Mouse (Mus musculus) frontal cortex, postnatal 36 days (tissue): ENCODE measurements around the gene Col1a2.

Experiments
- DNase-seq, 2 experiments: peaks; one replicate each; pipeline ENCODE4 v3.0.0; 2022; ENCODE audit warnings: low spot score in 2 of 2

Gene Col1a2

DNA sequence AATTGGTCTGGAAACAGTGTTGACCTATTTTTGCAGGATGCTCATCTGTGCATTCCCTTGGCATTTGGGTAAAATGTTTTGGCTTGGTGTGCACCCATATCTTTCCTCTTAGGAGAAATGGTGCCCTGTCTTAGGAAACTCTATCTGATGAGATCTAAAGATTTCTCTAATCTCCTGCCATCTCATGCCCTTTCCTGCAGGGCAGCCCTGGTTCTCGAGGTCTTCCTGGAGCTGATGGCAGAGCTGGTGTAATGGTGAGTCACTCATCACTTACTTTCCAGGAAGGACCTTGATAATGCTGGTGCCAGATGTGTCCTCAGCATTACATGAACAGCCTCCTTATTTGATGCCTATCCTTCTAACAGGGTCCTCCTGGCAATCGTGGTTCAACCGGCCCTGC, 16.4 kb downstream of the Col1a2 start:
- DNase-seq = no peak

- DNase-seq = no peak
Observed at GRCm38 (mm10) chr6:4528439-4528838, 23.8 kb downstream of the Col1a2 start.

DNA sequence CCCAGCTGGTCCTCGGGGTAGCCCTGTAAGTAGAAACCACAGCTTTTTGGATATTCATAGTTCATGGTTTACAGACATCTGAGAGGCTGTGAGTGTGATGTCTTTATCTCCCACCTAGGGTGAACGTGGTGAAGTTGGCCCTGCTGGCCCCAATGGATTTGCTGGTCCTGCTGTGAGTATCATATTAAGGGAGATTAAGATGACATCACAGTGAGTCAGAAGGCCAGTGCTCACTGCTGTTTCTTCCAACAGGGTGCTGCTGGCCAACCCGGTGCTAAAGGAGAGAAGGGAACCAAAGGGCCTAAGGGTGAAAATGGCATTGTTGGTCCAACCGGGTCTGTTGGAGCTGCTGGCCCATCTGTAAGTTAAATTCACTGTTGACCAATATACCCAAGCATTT, 26.4 kb downstream of the Col1a2 start:
- DNase-seq = no peak

GRCm38 (mm10) chr6:4532898-4533297, 28.3 kb downstream of the Col1a2 start:
- no peak for DNase-seq

DNA sequence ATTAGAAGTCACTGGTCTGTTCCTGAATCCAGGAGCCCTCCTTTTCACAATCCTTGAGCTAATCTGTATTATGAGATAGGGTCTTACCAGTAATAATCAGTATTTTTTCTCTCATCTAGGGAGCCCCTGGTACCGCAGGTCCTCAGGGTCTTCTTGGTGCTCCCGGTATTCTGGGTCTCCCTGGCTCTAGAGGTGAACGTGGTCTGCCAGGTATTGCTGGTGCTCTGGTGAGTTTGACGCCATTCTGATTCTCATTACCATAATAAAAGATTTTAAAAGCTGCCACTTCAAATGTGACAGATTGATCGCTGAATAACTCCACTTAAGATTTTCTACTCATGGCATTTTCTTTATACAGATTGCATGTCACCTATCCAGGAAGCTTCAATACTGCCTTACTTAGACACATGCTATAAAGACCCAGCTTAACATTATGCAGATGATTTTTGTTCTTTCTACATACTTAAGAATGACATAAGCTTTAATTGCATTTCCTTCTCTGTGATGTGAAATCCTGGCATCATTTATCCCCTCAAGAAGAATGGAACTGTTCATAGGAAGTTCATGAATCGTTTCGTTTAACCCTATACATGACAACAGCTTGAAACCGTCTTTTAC, 30.0 kb downstream of the Col1a2 start:
- DNase-seq = no peak

- DNase-seq = no peak
Observed at GRCm38 (mm10) chr6:4541926-4542715, 37.5 kb downstream of the Col1a2 start.

DNA sequence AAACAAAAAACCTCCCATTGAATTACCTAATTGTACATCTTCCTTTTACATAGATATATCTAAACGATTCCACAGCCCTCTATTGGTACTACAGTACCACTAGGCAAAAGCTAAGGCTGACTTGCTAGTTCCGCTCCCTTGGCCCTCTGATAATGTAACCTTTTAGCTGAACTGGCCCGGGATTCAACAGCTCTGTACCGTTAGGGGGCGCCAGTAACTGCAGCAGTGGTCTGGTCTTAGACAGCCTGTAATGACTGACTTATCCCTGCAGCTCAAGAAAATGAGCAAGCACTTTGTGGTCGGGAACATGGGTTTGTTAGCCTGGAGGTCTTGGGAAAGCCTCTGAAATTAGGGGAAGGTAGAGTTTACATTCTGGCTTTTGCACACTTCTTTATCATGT, 39.9 kb downstream of the Col1a2 start:
- DNase-seq = no peak

GRCm38 (mm10) chr6:4545727-4546126, 41.1 kb downstream of the Col1a2 start:
- DNase-seq = peak; percentile 15 to 46

- DNase-seq = no peak
Observed at GRCm38 (mm10) chr6:4548894-4549293, 44.3 kb downstream of the Col1a2 start.

- DNase-seq = no peak
Observed at GRCm38 (mm10) chr6:4549846-4550548, 45.4 kb downstream of the Col1a2 start.

GRCm38 (mm10) chr6:4550549-4550915, 45.9 kb downstream of the Col1a2 start:
- no peak for DNase-seq

- no peak for DNase-seq
Observed at GRCm38 (mm10) chr6:4555366-4555765, 50.8 kb downstream of the Col1a2 start.

DNA sequence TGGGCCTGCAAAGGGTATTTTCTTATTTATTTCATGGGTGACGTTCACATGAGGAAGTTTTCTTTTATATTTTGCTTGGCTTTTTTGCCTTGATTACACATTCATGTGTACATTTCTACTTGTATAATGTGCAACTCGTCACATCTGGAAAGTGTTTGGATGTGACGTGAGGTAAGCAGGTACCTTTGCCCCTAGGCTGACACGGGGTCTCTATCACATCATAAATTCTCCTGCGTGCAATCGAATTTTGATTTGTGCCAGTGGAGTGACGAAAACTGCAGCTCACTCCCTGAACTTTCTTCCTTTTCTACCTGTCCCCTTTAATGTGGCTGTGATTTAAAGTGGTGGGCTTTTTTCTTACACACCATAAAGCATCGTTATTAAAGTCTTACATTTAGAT, 52.5 kb downstream of the Col1a2 start:
- no peak for DNase-seq

GRCm38 (mm10) chr6:4557678-4558077, 53.1 kb downstream of the Col1a2 start:
- peak; percentile 46 to 71 for DNase-seq

- DNase-seq = no peak
Observed at GRCm38 (mm10) chr6:4561156-4561555, 56.5 kb downstream of the Col1a2 start.

GRCm38 (mm10) chr6:4561621-4562020, 57.0 kb downstream of the Col1a2 start:
- DNase-seq = no peak

DNA sequence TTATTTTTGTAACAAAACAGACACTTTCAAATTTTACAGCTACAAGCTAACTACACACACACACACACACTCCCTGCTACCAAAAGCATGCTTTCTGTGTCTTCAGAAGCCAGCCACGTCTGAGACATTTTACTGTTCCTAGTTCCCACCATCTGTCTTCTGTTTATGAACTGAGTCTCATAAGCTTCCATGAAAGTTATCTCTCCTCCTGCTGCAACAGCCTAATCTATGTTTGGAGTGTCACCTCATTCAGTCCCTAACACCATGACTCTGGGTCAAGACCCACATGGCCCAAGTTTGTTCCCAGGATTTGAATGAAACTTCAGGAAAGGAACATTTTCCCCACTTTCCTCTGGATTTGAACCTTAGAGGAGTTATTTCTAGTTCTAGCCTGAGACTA, 57.8 kb downstream of the Col1a2 start:
- no peak for DNase-seq

- no peak for DNase-seq
Observed at GRCm38 (mm10) chr6:4563477-4563876, 58.9 kb downstream of the Col1a2 start.

DNA sequence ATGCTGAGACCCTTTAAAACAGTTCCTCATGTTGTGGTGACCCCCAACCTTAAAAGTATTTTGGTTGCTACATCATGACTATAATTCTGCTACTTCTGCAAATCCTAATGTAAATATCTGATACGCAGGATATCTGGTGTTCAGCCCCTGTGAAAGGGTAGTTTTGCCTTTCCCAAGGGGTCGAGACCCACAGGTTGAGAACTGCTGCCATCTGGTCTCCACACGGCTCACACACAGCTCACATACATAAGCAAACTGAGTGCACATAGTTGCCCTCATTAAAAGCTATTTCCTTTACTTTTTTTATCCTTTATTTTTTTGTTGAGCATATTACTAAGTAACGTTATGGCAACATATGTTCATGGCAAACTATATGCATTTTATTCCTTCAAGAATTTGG, 65.8 kb downstream of the Col1a2 start:
- no peak for DNase-seq

DNA sequence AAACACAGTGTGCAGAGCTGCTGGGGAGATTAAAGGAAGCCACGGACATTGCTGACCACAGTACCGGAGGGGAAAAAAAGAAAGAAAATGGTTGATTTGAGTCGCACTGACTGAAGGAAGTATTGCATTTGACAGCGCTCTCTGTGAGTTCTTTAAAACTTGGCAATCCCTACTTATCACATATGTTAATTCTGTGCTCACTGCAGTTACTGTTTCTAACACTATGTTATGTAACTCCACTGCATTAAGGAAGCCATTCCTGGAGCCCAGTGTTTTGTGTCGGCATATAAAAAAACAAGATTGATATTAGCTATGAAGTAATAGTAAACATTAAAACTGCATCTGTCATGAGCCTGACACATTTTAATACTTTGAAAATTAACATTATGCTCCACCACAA, 73.1 kb downstream of the Col1a2 start:
- no peak for DNase-seq

DNA sequence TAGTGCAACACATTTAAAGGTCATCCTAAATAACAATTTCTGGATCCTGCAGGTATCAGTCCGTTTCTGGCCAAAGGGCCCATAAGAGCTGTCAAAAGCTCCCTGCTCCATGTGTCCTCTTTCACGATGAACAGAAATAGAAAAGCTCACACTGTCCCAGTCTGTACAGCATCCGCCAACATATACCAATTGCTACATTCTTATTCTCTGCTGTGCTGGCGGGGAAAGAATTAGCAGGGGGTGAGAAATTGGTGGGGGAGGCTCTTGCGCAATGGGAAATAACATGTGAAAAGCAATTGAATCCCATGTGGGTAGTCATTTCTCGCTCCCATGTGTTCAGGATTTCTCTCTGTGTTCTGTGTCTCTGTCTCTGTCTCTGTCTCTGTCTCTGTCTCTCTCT, 73.7 kb downstream of the Col1a2 start:
- no peak for DNase-seq

DNA sequence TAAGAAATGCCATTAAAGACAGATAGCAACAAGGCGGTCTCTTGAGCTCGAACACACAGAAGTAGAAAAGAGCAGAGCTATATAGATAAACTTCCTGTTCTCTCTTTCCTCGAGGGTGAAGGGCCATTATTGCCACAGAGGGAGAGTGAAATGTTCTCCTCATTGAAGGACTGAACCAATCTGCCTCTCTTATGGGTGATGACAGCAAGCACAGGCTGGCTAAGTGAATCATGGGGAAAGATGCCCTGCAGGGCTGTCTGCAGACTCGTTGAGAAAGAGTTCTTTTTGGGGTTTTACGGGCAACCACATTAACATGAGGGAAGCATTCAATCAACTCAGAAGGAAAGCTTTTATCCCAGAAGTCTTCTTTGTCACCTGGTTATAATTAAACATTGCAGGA, 75.0 kb downstream of the Col1a2 start:
- no peak for DNase-seq

GRCm38 (mm10) chr6:4583485-4583884, 78.9 kb downstream of the Col1a2 start:
- DNase-seq = no peak
